Mouse (Mus musculus): ENCODE data around the gene Esrrg. TPM values are rescaled to one million over a fixed set of nuclear protein-coding genes. Genes with fewer than 3 reads are reported as not detected.

The Esrrg gene
- total and polyA plus RNA-seq, 3 experiments: 0.01 TPM; not detected in 2

DNA sequence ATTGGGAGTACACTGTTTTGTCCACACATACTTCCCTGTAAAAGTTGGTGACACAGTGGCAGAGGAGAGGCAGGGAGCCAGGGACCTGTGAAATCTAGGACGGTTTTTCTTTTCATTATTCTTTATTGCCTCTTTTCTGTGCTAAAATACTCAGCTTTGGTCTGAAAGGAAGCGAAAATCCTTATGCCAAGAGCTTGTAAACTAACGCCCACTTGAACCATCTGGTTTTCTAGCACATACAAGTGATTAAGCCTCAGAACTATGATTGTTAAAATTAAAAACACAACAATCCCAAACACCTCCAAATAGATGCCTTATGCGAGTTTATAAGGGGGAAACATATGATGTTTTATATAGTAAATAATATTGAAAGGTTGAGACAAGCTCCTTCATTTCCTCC is 176.6 kb downstream of the Esrrg start:
- Histone ChIP-seq H3K27ac (ENCODE audit: control insufficient read depth, low read depth, low read length) (no peak overlapping the region), H3K9me3 (replicated peaks; ENCODE audit: insufficient read depth, low read length) (no peaks in the 10 kb centered on the region), H3K4me1 (ENCODE audit: control insufficient read depth in 1 of 2, insufficient read depth in 2 of 2, low read length in 2 of 2) (no peaks in the 10 kb centered on the region), H3K27me3 (ENCODE audit: control insufficient read depth in 1 of 2, insufficient read depth in 2 of 2, low read length in 2 of 2) (no peaks in the 10 kb centered on the region), H3K36me3 (ENCODE audit: control insufficient read depth in 1 of 2, insufficient read depth in 2 of 2, low read length in 2 of 2) (no peaks in the 10 kb centered on the region), H3K79me2 (ENCODE audit: control insufficient read depth, insufficient read depth, low read length, poor library complexity) (no peaks in the 10 kb centered on the region), H3K9ac (ENCODE audit: control insufficient read depth, low read depth, low read length, poor library complexity, severe bottlenecking) (no peak overlapping the region), H3K4me3 (ENCODE audit: control insufficient read depth in 1 of 2, insufficient read depth in 1 of 2, low read depth in 2 of 2, low read length in 2 of 2) (no peak overlapping the region)
- no peak for TF ChIP-seq RCOR1 (IDR thresholded peaks at IDR 0.05; ENCODE audit: low read depth, low read length)
- no peak for TF ChIP-seq MAZ (IDR thresholded peaks at IDR 0.05; ENCODE audit: low read depth, low read length)
- no peak for TF ChIP-seq E2F4 (IDR thresholded peaks at IDR 0.05; ENCODE audit: borderline replicate concordance, low read depth, low read length)
- no peak for TF ChIP-seq SMC3 (IDR thresholded peaks at IDR 0.05; ENCODE audit: low read depth, low read length)
- no peak for TF ChIP-seq MAFK (IDR thresholded peaks at IDR 0.05; ENCODE audit: borderline replicate concordance, low read depth, low read length)
- no peak for TF ChIP-seq SIN3A (IDR thresholded peaks at IDR 0.05; ENCODE audit: low read length)
- no peak for TF ChIP-seq POLR2A (IDR thresholded peaks at IDR 0.05; ENCODE audit: control insufficient read depth in 1 of 2, insufficient read depth in 1 of 2, low read depth in 1 of 2, low read length in 2 of 2, poor library complexity in 1 of 2)
- TF ChIP-seq TAL1 (IDR thresholded peaks at IDR 0.05; ENCODE audit: low read length): no peak
- TF ChIP-seq USF2 (IDR thresholded peaks at IDR 0.05; ENCODE audit: borderline replicate concordance in 1 of 2, insufficient read depth in 1 of 2, low read depth in 1 of 2, low read length in 2 of 2): no peak
- TF ChIP-seq ELF1 (IDR thresholded peaks at IDR 0.05; ENCODE audit: low read depth, low read length): no peak
- TF ChIP-seq JUND (IDR thresholded peaks at IDR 0.05; ENCODE audit: low read depth, low read length): no peak
- no peak for TF ChIP-seq ZC3H11A (IDR thresholded peaks at IDR 0.05; ENCODE audit: low read depth, low read length)
- no peak for TF ChIP-seq HCFC1 (IDR thresholded peaks at IDR 0.05; ENCODE audit: low read depth, low read length)
- no peak for TF ChIP-seq MXI1 (IDR thresholded peaks at IDR 0.05; ENCODE audit: low read depth, low read length)
- TF ChIP-seq KAT2A (conservative IDR thresholded peaks at IDR 0.05; ENCODE audit: low read depth, low read length): no peak
- no peak for TF ChIP-seq CTCF (IDR thresholded peaks at IDR 0.05 in 2 of 3, conservative IDR thresholded peaks at IDR 0.05 in 1 of 3; ENCODE audit: control insufficient read depth in 1 of 3, insufficient read depth in 1 of 3, low read depth in 2 of 3, low read length in 3 of 3, poor library complexity in 1 of 3, severe bottlenecking in 1 of 3)
- no peak for TF ChIP-seq ZKSCAN1 (IDR thresholded peaks at IDR 0.05; ENCODE audit: low read depth, low read length)
- TF ChIP-seq GATA1 (IDR thresholded peaks at IDR 0.05; ENCODE audit: low read depth, low read length): no peak
- DNase-seq (ENCODE audit: low read depth, low spot score): no peak

GRCm38 (mm10) chr1:187787055-187788016 is 178.7 kb downstream of the Esrrg start:
- Histone ChIP-seq H3K79me2 (ENCODE audit: control insufficient read depth, insufficient read depth, low read length, poor library complexity) (no peaks in the 10 kb centered on the region), H3K4me1 (ENCODE audit: control insufficient read depth in 1 of 2, insufficient read depth in 2 of 2, low read length in 2 of 2) (no peaks in the 10 kb centered on the region), H3K27me3 (ENCODE audit: control insufficient read depth in 1 of 2, insufficient read depth in 2 of 2, low read length in 2 of 2) (no peaks in the 10 kb centered on the region), H3K36me3 (ENCODE audit: control insufficient read depth in 1 of 2, insufficient read depth in 2 of 2, low read length in 2 of 2) (no peaks in the 10 kb centered on the region), H3K27ac (ENCODE audit: control insufficient read depth, low read depth, low read length) (no peak overlapping the region), H3K9me3 (replicated peaks; ENCODE audit: insufficient read depth, low read length) (no peaks in the 10 kb centered on the region), H3K9ac (ENCODE audit: control insufficient read depth, low read depth, low read length, poor library complexity, severe bottlenecking) (no peak overlapping the region), H3K4me3 (ENCODE audit: control insufficient read depth in 1 of 2, insufficient read depth in 1 of 2, low read depth in 2 of 2, low read length in 2 of 2) (no peak overlapping the region)
- no peak for DNase-seq (ENCODE audit: low read depth, low spot score)
- TF ChIP-seq MAZ (IDR thresholded peaks at IDR 0.05; ENCODE audit: low read depth, low read length) (no peak), TAL1 (IDR thresholded peaks at IDR 0.05; ENCODE audit: low read length) (no peak), USF2 (IDR thresholded peaks at IDR 0.05; ENCODE audit: borderline replicate concordance in 1 of 2, insufficient read depth in 1 of 2, low read depth in 1 of 2, low read length in 2 of 2) (no peak), MXI1 (IDR thresholded peaks at IDR 0.05; ENCODE audit: low read depth, low read length) (no peak), ZKSCAN1 (IDR thresholded peaks at IDR 0.05; ENCODE audit: low read depth, low read length) (no peak), KAT2A (conservative IDR thresholded peaks at IDR 0.05; ENCODE audit: low read depth, low read length) (no peak), E2F4 (IDR thresholded peaks at IDR 0.05; ENCODE audit: borderline replicate concordance, low read depth, low read length) (no peak), CHD2 (IDR thresholded peaks at IDR 0.05; ENCODE audit: low read length) (no peak)
